Mouse (Mus musculus): ENCODE results near the gene Clmp. TPM values are rescaled to one million over a fixed set of nuclear protein-coding genes. Genes with fewer than 3 reads are reported as not detected.
"Not testable (repeated sequence)": the region's sequence is repeated elsewhere in the genome, so short reads cannot be mapped to it uniquely, and the experiment has no call there.

Clmp gene
- polyA plus RNA-seq, 1 experiment from 2014 or later = 31.0 TPM

- no peak for ATAC-seq (ENCODE audit: low FRiP score)
- H3K4me1 ChIP-seq = peaks cover 5% of the 10 kb centered on the region; the same call in 1 of the 2 replicates
- H3K27ac ChIP-seq = no peak overlapping the region
- 76% methylated on average over 13 of the region's 13 CpGs for WGBS
- no peak overlapping the region for H3K9ac ChIP-seq
- no peak overlapping the region for H3K4me3 ChIP-seq (replicated peaks)
- no peak overlapping the region for H3K4me2 ChIP-seq
- H3K36me3 ChIP-seq (replicated peaks) = no peaks in the 10 kb centered on the region
- H3K9me3 ChIP-seq = no peaks in the 10 kb centered on the region
- H3K27me3 ChIP-seq = no peaks in the 10 kb centered on the region
These were observed 86.5 kb downstream of the Clmp start for GRCm38 (mm10) chr9:40772246-40772645.

GRCm38 (mm10) chr9:40773142-40773541 is 87.4 kb downstream of the Clmp start:
- H3K9ac ChIP-seq = not testable (repeated sequence)

GRCm38 (mm10) chr9:40773869-40774268 is 88.1 kb downstream of the Clmp start:
- H3K27me3 ChIP-seq = no peaks in the 10 kb centered on the region
- peaks cover 5% of the 10 kb centered on the region; the same call in 1 of the 2 replicates for H3K4me1 ChIP-seq
- H3K9ac ChIP-seq = no peak overlapping the region
- H3K27ac ChIP-seq = no peak overlapping the region
- no peak for ATAC-seq (ENCODE audit: low FRiP score)
- 83% methylated on average over 4 of the region's 4 CpGs for WGBS
- no peaks in the 10 kb centered on the region for H3K9me3 ChIP-seq
- no peaks in the 10 kb centered on the region for H3K36me3 ChIP-seq (replicated peaks)
- no peak overlapping the region for H3K4me3 ChIP-seq (replicated peaks)
- no peak overlapping the region for H3K4me2 ChIP-seq

More at GRCm38 (mm10) chr9:40773142-40773541, 87.4 kb downstream of the Clmp start:
- not testable (repeated sequence) for H3K4me3 ChIP-seq (replicated peaks); H3K36me3 ChIP-seq (replicated peaks); H3K27me3 ChIP-seq; H3K9me3 ChIP-seq; H3K27ac ChIP-seq; ATAC-seq (ENCODE audit: low FRiP score); H3K4me2 ChIP-seq; H3K4me1 ChIP-seq
- 83% methylated on average over 6 of the region's 6 CpGs for WGBS

DNA sequence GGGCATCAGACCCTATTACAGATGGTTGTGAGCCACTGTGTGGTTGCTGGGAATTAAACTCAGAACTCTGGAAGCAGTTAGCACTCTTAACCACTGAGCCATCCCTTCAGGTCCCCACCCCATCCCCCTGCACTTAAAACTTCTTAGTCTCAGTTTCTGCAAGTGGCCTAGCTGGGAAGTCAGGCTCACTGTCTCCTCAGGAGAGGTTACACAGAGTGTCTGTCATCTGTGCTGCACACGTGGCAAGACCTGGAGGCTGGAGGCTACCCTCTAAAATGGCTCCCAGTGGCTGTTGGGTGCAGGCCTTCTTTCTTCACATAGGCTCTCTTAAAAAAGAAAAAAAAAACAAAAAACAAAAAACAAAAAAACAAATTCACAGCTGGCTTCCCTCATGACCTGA is 90.3 kb downstream of the Clmp start:
- no peaks in the 10 kb centered on the region for H3K9me3 ChIP-seq
- no peak for ATAC-seq (ENCODE audit: low FRiP score)
- no peak overlapping the region for H3K4me3 ChIP-seq (replicated peaks)
- 55% methylated on average over 1 of the region's 1 CpGs for WGBS
- no peak overlapping the region for H3K27ac ChIP-seq
- no peak overlapping the region for H3K4me2 ChIP-seq
- H3K27me3 ChIP-seq = no peaks in the 10 kb centered on the region
- no peaks in the 10 kb centered on the region for H3K4me1 ChIP-seq
- H3K9ac ChIP-seq = no peak overlapping the region
- H3K36me3 ChIP-seq (replicated peaks) = no peaks in the 10 kb centered on the region

- no peak overlapping the region for H3K9ac ChIP-seq
- 79% methylated on average over 11 of the region's 11 CpGs for WGBS
- H3K4me3 ChIP-seq (replicated peaks) = no peak overlapping the region
- no peaks in the 10 kb centered on the region for H3K9me3 ChIP-seq
- no peaks in the 10 kb centered on the region for H3K36me3 ChIP-seq (replicated peaks)
- no peak overlapping the region for H3K4me2 ChIP-seq
- no peak for ATAC-seq (ENCODE audit: low FRiP score)
- H3K4me1 ChIP-seq = no peaks in the 10 kb centered on the region
- H3K27me3 ChIP-seq = no peaks in the 10 kb centered on the region
- no peak overlapping the region for H3K27ac ChIP-seq
These were observed 90.9 kb downstream of the Clmp start for GRCm38 (mm10) chr9:40776459-40777248.

- no peak for ATAC-seq (ENCODE audit: low FRiP score)
- Histone ChIP-seq H3K27ac (no peak overlapping the region), H3K4me2 (no peak overlapping the region), H3K9me3 (no peaks in the 10 kb centered on the region), H3K36me3 (replicated peaks) (no peaks in the 10 kb centered on the region), H3K4me1 (peaks cover 23% of the 10 kb centered on the region), H3K4me3 (replicated peaks) (no peak overlapping the region), H3K27me3 (peaks cover 8% of the 10 kb centered on the region; the same call in 1 of the 2 replicates), H3K9ac (no peak overlapping the region)
- WGBS = 74% methylated on average over 3 of the region's 3 CpGs
These were observed 94.3 kb downstream of the Clmp start for GRCm38 (mm10) chr9:40780111-40780510.

DNA sequence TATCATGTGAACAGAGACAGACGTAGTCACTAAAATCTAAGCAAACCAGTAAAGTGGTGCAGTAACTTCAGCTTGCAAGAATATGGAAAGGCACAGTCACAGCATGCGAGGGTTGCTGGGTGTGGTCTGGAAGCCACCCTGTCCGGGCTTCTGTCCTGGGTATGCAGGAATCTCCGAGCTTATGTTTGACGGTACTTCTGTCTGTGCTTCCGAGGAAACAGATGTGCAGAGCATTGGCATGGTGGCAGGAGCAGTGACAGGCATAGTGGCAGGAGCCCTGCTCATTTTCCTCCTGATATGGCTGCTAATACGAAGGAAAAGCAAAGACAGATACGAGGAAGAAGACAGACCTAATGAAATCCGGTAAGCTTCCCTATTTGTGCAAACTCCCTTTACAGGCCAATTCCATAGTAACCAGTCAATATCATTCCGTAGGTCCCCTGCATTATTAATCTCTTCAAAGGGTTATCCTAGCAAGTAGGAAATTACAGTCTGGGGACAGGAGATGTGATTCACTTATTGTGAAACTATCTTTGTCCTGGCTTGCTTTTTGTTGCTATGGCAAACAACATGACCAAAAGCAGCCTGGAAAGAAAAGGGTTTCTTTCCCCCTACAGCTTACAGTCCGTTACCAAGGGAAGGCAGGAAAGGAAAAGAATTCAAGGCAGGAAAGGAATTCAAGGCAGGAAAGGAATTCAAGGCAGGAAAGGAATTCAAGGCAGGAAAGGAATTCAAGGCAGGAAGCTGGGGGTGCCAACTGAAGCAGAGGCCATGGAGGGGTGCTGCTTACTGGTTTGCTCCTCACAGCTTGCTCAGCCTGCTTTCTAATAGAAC is 95.3 kb downstream of the Clmp start:
- Histone ChIP-seq H3K4me1 (peaks cover 31% of the 10 kb centered on the region), H3K36me3 (replicated peaks) (no peaks in the 10 kb centered on the region), H3K9me3 (no peaks in the 10 kb centered on the region), H3K27me3 (peaks cover 10% of the 10 kb centered on the region; the same call in 1 of the 2 replicates), H3K27ac (no peak overlapping the region), H3K4me3 (replicated peaks) (no peak overlapping the region), H3K4me2 (no peak overlapping the region), H3K9ac (no peak overlapping the region)
- WGBS = 80% methylated on average over 11 of the region's 11 CpGs
- ATAC-seq (ENCODE audit: low FRiP score) = no peak

GRCm38 (mm10) chr9:40781726-40782581 is 96.2 kb downstream of the Clmp start:
- H3K9ac ChIP-seq = no peak overlapping the region
- H3K9me3 ChIP-seq = no peaks in the 10 kb centered on the region
- H3K4me3 ChIP-seq (replicated peaks) = 0 out of 2 replicates have a peak overlapping the region, but pooled peaks have one; percentile 5
- no peak overlapping the region for H3K27ac ChIP-seq
- peak overlapping the region; percentile 27 for H3K4me2 ChIP-seq
- H3K4me1 ChIP-seq = peaks cover 31% of the 10 kb centered on the region
- peaks cover 10% of the 10 kb centered on the region; the same call in 1 of the 2 replicates for H3K27me3 ChIP-seq
- 31% methylated on average over 26 of the region's 26 CpGs for WGBS
- H3K36me3 ChIP-seq (replicated peaks) = no peaks in the 10 kb centered on the region
- ATAC-seq (ENCODE audit: low FRiP score) = no peak

GRCm38 (mm10) chr9:40783641-40784373 is 98.0 kb downstream of the Clmp start:
- H3K27me3 ChIP-seq = peaks cover 10% of the 10 kb centered on the region; the same call in 1 of the 2 replicates
- no peaks in the 10 kb centered on the region for H3K36me3 ChIP-seq (replicated peaks)
- H3K4me1 ChIP-seq = peaks cover 31% of the 10 kb centered on the region
- peak overlapping the region; percentile 81 for H3K27ac ChIP-seq
- peak; percentile 33; the same call in 1 of the 2 replicates for ATAC-seq (ENCODE audit: low FRiP score)
- no peak overlapping the region for H3K9ac ChIP-seq
- 5% methylated on average over 13 of the region's 13 CpGs for WGBS
- H3K4me3 ChIP-seq (replicated peaks) = no peak overlapping the region
- peak overlapping the region; percentile 26 for H3K4me2 ChIP-seq
- no peaks in the 10 kb centered on the region for H3K9me3 ChIP-seq

DNA sequence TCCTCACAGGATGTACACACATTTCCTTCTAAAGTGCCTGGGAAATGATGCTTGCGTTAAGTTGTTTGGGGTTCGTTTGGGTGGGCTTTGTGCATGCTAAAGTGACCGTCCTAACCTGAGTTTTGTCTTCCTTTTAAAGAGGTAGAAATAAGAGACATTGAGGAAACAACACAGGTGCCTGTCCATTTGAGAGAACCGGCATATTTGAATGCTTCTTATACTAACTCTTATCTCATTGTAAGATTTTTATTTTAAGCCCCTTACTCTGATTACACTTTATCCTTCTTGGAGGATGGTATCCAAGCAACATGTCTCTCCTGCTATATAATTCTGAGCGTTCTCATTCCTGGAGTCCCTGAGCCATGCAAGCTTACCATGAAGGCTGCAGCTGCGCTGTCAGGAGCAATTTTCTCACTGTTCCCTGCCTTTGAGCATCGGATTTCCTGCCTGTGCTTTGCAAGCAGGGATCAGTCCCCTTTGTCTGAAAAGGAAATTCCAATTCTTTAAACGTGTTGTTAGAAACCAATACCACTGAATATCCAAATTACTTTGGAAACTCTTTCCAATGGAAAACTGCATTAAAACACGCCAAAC is 98.7 kb downstream of the Clmp start:
- H3K36me3 ChIP-seq (replicated peaks) = no peaks in the 10 kb centered on the region
- H3K4me2 ChIP-seq = peak overlapping the region; percentile 26
- no peak overlapping the region for H3K4me3 ChIP-seq (replicated peaks)
- H3K27me3 ChIP-seq = peaks cover 10% of the 10 kb centered on the region; the same call in 1 of the 2 replicates
- H3K9me3 ChIP-seq = no peaks in the 10 kb centered on the region
- peaks cover 31% of the 10 kb centered on the region for H3K4me1 ChIP-seq
- ATAC-seq (ENCODE audit: low FRiP score) = peak; percentile 78
- WGBS = 3% methylated on average over 9 of the region's 9 CpGs
- peak overlapping the region; percentile 81 for H3K27ac ChIP-seq
- H3K9ac ChIP-seq = no peak overlapping the region

DNA sequence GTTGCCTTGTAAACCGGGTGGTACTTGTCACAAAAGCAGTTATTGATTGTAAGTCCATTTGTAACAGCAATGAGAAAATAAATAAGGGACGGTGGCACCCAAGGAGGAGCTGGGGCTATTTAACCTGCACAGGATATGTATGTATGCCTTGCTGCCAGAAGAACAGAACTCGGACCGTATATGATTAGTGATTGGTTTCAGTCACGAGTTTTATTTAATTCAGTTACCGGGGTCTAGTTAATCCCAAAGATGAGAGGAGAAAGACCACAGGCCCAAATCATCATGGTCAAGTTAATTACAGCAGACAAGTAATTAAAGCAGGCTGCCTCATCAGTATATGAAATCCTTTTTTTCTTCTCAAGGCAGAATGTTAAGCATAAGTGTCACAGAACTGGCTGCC is 99.7 kb downstream of the Clmp start:
- Histone ChIP-seq H3K4me3 (replicated peaks) (no peak overlapping the region), H3K9ac (peak overlapping the region; percentile 12; the same call in 1 of the 2 replicates), H3K4me1 (peaks cover 31% of the 10 kb centered on the region), H3K36me3 (replicated peaks) (no peaks in the 10 kb centered on the region), H3K27me3 (peaks cover 10% of the 10 kb centered on the region; the same call in 1 of the 2 replicates), H3K27ac (0 out of 2 replicates have a peak overlapping the region, but pooled peaks have one; percentile 25), H3K9me3 (no peaks in the 10 kb centered on the region), H3K4me2 (no peak overlapping the region)
- no peak for ATAC-seq (ENCODE audit: low FRiP score)
- WGBS = 54% methylated on average over 6 of the region's 6 CpGs
